22 mouse cellular contexts compared by ENCODE assay signal in the genomic region with DNA sequence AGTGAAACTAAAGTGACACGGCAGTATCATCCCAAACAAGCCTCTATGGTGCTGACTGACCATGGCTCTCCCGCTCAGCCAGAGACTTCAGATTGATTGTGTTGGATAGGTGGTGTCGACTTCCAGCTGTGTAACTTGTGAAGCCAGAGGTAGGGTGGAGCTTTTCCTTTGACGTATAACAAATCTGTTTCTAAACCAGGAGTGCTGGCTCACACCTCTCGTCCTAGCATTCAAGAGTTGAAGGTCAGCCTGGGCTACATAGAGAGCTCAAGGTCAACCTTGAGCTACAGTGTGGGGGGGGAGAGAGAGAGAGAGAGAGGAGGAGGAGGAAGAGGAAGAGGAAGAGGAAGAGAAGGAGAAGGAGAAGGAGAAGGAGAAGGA. TPM values are rescaled to one million over a fixed set of nuclear protein-coding genes. Genes with fewer than 3 reads are reported as not detected.
DNase-seq lines count a peak whose midpoint lies in the region; ATAC-seq and TF ChIP-seq lines count a peak whose summit lies in the region.
"Had no signal": no experiment of that assay in that cellular context is flagged by ENCODE, and none has a peak within 500 bp of the region (broad histone marks: within the 10 kb centered on the region; RNA-seq: fewer than 3 reads in every experiment).

No protein-coding gene starts in this region.

- H3K9me3 ChIP-seq in midbrain, embryonic 14.5 days (ENCODE audit: control insufficient read depth, low read length), result no peaks in the 10 kb centered on the region
- H3K9me3 ChIP-seq: embryonic facial prominence, embryonic 15.5 days; kidney, embryonic 15.5 days; limb, embryonic 13.5 days had no signal

- 52% methylated on average over 5 of the region's 5 CpGs for WGBS in bone marrow, adult 2 months
- WGBS in small intestine, adult 2 months, result 76% methylated on average over 5 of the region's 5 CpGs
- 64% methylated on average over 5 of the region's 5 CpGs for whole genome bisulfite sequencing in midbrain, embryonic 14.5 days

- H3K4me1 ChIP-seq in bone marrow, adult 2 months (ENCODE audit: control insufficient read depth, insufficient read depth, low read length), result peaks cover 2% of the 10 kb centered on the region
- peaks cover 28% of the 10 kb centered on the region; the same call in 1 of the 2 replicates for H3K4me1 ChIP-seq in small intestine, adult 2 months (ENCODE audit: control insufficient read depth, insufficient read depth, insufficient read length, low read length)
- no peaks in the 10 kb centered on the region for H3K4me1 ChIP-seq in midbrain, embryonic 14.5 days (ENCODE audit: control insufficient read depth, insufficient read depth, low read length)
- H3K4me1 ChIP-seq: kidney, embryonic 15.5 days; limb, embryonic 13.5 days had no signal

- no peak for TF ChIP-seq POLR2A in bone marrow, adult 2 months (IDR thresholded peaks at IDR 0.05; ENCODE audit: borderline replicate concordance, control insufficient read depth, low read depth, low read length)
- TF ChIP-seq POLR2A in small intestine, adult 2 months (IDR thresholded peaks at IDR 0.05; ENCODE audit: low read depth, low read length), result no peak

- no peak for ATAC-seq in midbrain, embryonic 14.5 days (ENCODE audit: low FRiP score, low TSS enrichment)
- ATAC-seq: forebrain, embryonic 16.5 days; midbrain, embryonic 16.5 days had no signal

- H3K27me3 ChIP-seq in small intestine, adult 2 months (ENCODE audit: control insufficient read depth, insufficient read depth, low read length), result no peaks in the 10 kb centered on the region
- H3K27me3 ChIP-seq in midbrain, embryonic 14.5 days (ENCODE audit: control insufficient read depth, insufficient read depth, low read length), result no peaks in the 10 kb centered on the region
- H3K27me3 ChIP-seq: embryonic facial prominence, embryonic 15.5 days; kidney, embryonic 15.5 days; limb, embryonic 13.5 days had no signal

- intact Hi-C loops in gastrocnemius, adult 2 months (cut with DNase I), result no loop called here
- intact Hi-C loops in gastrocnemius, postnatal 14 days (cut with DNase I; ENCODE audit: low total_unique reads), result no loop called here

- no peak overlapping the region for H3K9ac ChIP-seq in midbrain, embryonic 14.5 days (replicated peaks; ENCODE audit: low read length)
- H3K9ac ChIP-seq: embryonic facial prominence, embryonic 15.5 days; hindbrain, embryonic 14.5 days; kidney, embryonic 15.5 days; liver, embryonic 14.5 days had no signal

- no peak overlapping the region for H3K4me3 ChIP-seq in gastrocnemius, adult 2 months
- no peak overlapping the region for H3K4me3 ChIP-seq in layer of hippocampus, adult 2 months
- no peak overlapping the region for H3K4me3 ChIP-seq in bone marrow, adult 2 months (replicated peaks; ENCODE audit: control insufficient read depth, low read depth, low read length)
- no peak overlapping the region for H3K4me3 ChIP-seq in small intestine, adult 2 months (ENCODE audit: low read depth, low read length)
- H3K4me3 ChIP-seq in midbrain, embryonic 14.5 days (replicated peaks; ENCODE audit: low read depth, low read length), result no peak overlapping the region
- H3K4me3 ChIP-seq: embryonic facial prominence, embryonic 15.5 days; kidney, embryonic 15.5 days; limb, embryonic 13.5 days had no signal

- no peaks in the 10 kb centered on the region for H3K36me3 ChIP-seq in small intestine, adult 2 months (ENCODE audit: control insufficient read depth, insufficient read depth, low read length)
- no peaks in the 10 kb centered on the region for H3K36me3 ChIP-seq in midbrain, embryonic 14.5 days (ENCODE audit: control insufficient read depth, insufficient read depth, low read length)
- H3K36me3 ChIP-seq: embryonic facial prominence, embryonic 15.5 days; kidney, embryonic 15.5 days; limb, embryonic 13.5 days had no signal

- H3K4me2 ChIP-seq in midbrain, embryonic 14.5 days (ENCODE audit: low read length), result no peak overlapping the region
- H3K4me2 ChIP-seq: embryonic facial prominence, embryonic 15.5 days; hindbrain, embryonic 14.5 days; kidney, embryonic 15.5 days; limb, embryonic 13.5 days had no signal

- H3K27ac ChIP-seq in gastrocnemius, adult 2 months, result peak overlapping the region; percentile 1; the same call in 1 of the 2 replicates
- H3K27ac ChIP-seq in layer of hippocampus, adult 2 months, result peak overlapping the region; percentile 57; the same call in 1 of the 2 replicates
- H3K27ac ChIP-seq in bone marrow, adult 2 months (ENCODE audit: control insufficient read depth, insufficient read depth, low read depth, low read length, poor library complexity), result peak overlapping the region; percentile 89; the same call in 1 of the 2 replicates
- H3K27ac ChIP-seq in small intestine, adult 2 months (ENCODE audit: insufficient read depth, low read depth, low read length), result peak overlapping the region; percentile 35; the same call in 1 of the 2 replicates
- no peak overlapping the region for H3K27ac ChIP-seq in midbrain, embryonic 14.5 days (replicated peaks; ENCODE audit: low read depth, low read length)
- H3K27ac ChIP-seq: hindbrain, embryonic 14.5 days; kidney, embryonic 15.5 days; limb, embryonic 13.5 days; liver, embryonic 14.5 days had no signal

- TF ChIP-seq CTCF in gastrocnemius, adult 2 months (IDR thresholded peaks at IDR 0.05), result no peak
- no peak for TF ChIP-seq CTCF in layer of hippocampus, adult 2 months (conservative IDR thresholded peaks at IDR 0.05)
- TF ChIP-seq CTCF in bone marrow, adult 2 months (IDR thresholded peaks at IDR 0.05; ENCODE audit: control insufficient read depth, insufficient read depth, low read length), result no peak
- no peak for TF ChIP-seq CTCF in small intestine, adult 2 months (IDR thresholded peaks at IDR 0.05; ENCODE audit: extremely low read depth, insufficient read length, insufficient replicate concordance, low read depth, low read length)

- no peak for DNase-seq in gastrocnemius, adult 2 months
- no peak for DNase-seq in gastrocnemius, postnatal 14 days
- DNase-seq in layer of hippocampus, adult 2 months (ENCODE audit: low spot score in 2 of 2), result no peak
- no peak for DNase-seq in layer of hippocampus, postnatal 14 days (ENCODE audit: low spot score in 2 of 2)
- DNase-seq in midbrain, embryonic 14.5 days, result no peak
- no peak for DNase-seq in right cerebral cortex, adult 2 months (ENCODE audit: low spot score in 2 of 2)
- DNase-seq: adrenal gland, adult 8-10 months; cerebellum, adult 11 months; cerebellum, postnatal 25 days; kidney, postnatal 4 days; retina, postnatal 1 day; right cerebral cortex, postnatal 4 days; thymus, postnatal 36 days had no signal

RNA-seq across cellular contexts. Expression of a gene that starts 11.3 kb away (rescaled TPM):
- 100 to 1,000 TPM; 112 to 123 TPM for total RNA-seq in gastrocnemius, adult 2 months (2021)
- 100 to 1,000 TPM; 130 to 135 TPM for total RNA-seq in gastrocnemius, postnatal 14 days (2021)
- 100 to 1,000 TPM; 156 to 166 TPM for total RNA-seq in layer of hippocampus, adult 2 months (2021)
- 100 to 1,000 TPM; 146 to 156 TPM for total RNA-seq in layer of hippocampus, postnatal 14 days (2021)
- polyA plus RNA-seq in bone marrow, adult 2 months (2011; ENCODE audit: insufficient read depth, insufficient read length, low replicate concordance, missing spikeins), result 39.8 and 59.6 TPM in 2 replicates
- 140 and 226 TPM in 2 replicates for polyA plus RNA-seq in small intestine, adult 2 months (2012; rRNA removed)
- 192 and 228 TPM in 2 replicates for polyA plus RNA-seq in midbrain, embryonic 14.5 days (2014; fragmentation: Nextera tagmentation; extraction: Ambion mirVana)

RNA-seq across cellular contexts. Expression of a gene that starts 46.8 kb away (rescaled TPM):
- 100 to 1,000 TPM in 1 of 2 experiments, 10 to 100 TPM in 1; 99.2 to 131 TPM for total RNA-seq in gastrocnemius, adult 2 months (2021)
- 10 to 100 TPM; 47.7 to 51.9 TPM for total RNA-seq in gastrocnemius, postnatal 14 days (2021)
- 10 to 100 TPM; 34.2 to 35.5 TPM for total RNA-seq in layer of hippocampus, adult 2 months (2021)
- total RNA-seq in layer of hippocampus, postnatal 14 days (2021), result 10 to 100 TPM; 29.4 to 29.6 TPM
- 14.2 and 25.4 TPM in 2 replicates for polyA plus RNA-seq in bone marrow, adult 2 months (2011; ENCODE audit: insufficient read depth, insufficient read length, low replicate concordance, missing spikeins)
- 7.4 and 11.1 TPM in 2 replicates for polyA plus RNA-seq in small intestine, adult 2 months (2012; rRNA removed)
- 8.0 and 10.3 TPM in 2 replicates for polyA plus RNA-seq in midbrain, embryonic 14.5 days (2014; fragmentation: Nextera tagmentation; extraction: Ambion mirVana)
